Mouse (Mus musculus): Measurements from ENCODE around the gene Tbp. TPM values are rescaled to one million over a fixed set of nuclear protein-coding genes. Genes with fewer than 3 reads are reported as not detected.
"Not testable (repeated sequence)": the region's sequence is repeated elsewhere in the genome, so short reads cannot be mapped to it uniquely, and the experiment has no call there.

The Tbp gene
- polyA plus RNA-seq, 1 experiment from 2014 or later = 66.7 TPM

DNA sequence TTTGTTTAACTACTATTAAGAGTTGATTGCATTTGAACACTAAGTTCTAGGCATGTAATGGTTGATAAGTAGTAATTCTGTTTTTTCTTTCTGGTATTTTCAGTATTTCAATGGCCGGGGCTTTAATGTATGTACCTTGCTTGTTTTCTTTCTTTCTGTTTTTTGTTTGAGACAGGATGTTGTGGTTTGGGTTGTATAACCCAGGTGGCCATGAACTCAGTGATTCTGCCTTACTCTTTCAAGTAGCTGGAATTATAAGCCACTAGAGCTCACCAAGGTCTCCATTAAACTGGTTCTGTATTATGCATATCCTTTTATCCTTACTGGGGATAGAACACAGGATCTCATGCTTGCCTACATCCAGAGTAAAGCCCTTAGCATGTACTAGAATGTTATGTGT is 19.1 kb downstream of the Tbp start:
- no peak overlapping the region for H3K27ac ChIP-seq
- WGBS = 98% methylated on average over 1 of the region's 1 CpGs
- no peak overlapping the region for H3K4me3 ChIP-seq
- peaks cover 99% of the 10 kb centered on the region for H3K36me3 ChIP-seq
- no peaks in the 10 kb centered on the region for H3K27me3 ChIP-seq (ENCODE audit: low read depth, poor library complexity, severe bottlenecking)
- H3K4me1 ChIP-seq = no peaks in the 10 kb centered on the region
- no peak for DNase-seq (ENCODE audit: low spot score)
- no peaks in the 10 kb centered on the region for H3K9me3 ChIP-seq (replicated peaks)

GRCm38 (mm10) chr17:15526304-15526703 is 26.6 kb downstream of the Tbp start:
- Histone ChIP-seq H3K36me3 (peaks cover 45% of the 10 kb centered on the region), H3K4me3 (peak overlapping the region; percentile 80), H3K4me1 (peaks cover 11% of the 10 kb centered on the region), H3K9me3 (replicated peaks) (no peaks in the 10 kb centered on the region), H3K27me3 (ENCODE audit: low read depth, poor library complexity, severe bottlenecking) (no peaks in the 10 kb centered on the region), H3K27ac (peak overlapping the region; percentile 89)
- no peak for DNase-seq (ENCODE audit: low spot score)
- 20% methylated on average over 10 of the region's 10 CpGs for WGBS

- H3K27ac ChIP-seq = peak within 1 kb of the TSS; percentile 89
- H3K27me3 ChIP-seq (ENCODE audit: low read depth, poor library complexity, severe bottlenecking) = no peaks in the 10 kb centered on the region
- peaks cover 11% of the 10 kb centered on the region for H3K4me1 ChIP-seq
- no peaks in the 10 kb centered on the region for H3K9me3 ChIP-seq (replicated peaks)
- peak; percentile 99 for DNase-seq (ENCODE audit: low spot score)
- H3K36me3 ChIP-seq = peaks cover 36% of the 10 kb centered on the region
- peak within 1 kb of the TSS; percentile 80 for H3K4me3 ChIP-seq
- WGBS = 2% methylated on average over 55 of the region's 55 CpGs
These were observed 27.5 kb downstream of the Tbp start, which contains the start of gene Pdcd2 for GRCm38 (mm10) chr17:15526986-15527810. TSS of gene Pdcd2 (minus strand) at chr17:15527301.

DNA sequence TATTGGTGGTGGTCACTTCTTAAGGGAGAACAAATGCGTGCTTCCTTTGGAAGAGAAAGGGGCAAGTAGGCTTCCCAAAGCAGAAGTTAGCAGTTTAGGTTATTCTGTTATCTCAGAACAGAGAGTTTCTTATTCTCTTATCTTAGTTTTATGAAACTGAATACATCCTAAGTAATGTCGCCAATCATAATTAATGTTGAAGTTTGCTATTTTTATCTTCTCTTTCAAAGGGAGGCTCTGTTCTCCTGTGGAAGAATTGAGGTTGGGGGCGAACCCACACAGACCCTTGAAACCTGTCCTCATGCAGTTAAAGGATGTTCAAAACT is 28.1 kb downstream of the Tbp start:
- H3K4me1 ChIP-seq = peaks cover 11% of the 10 kb centered on the region
- peak overlapping the region; percentile 89 for H3K27ac ChIP-seq
- WGBS = 62% methylated on average over 3 of the region's 3 CpGs
- no peaks in the 10 kb centered on the region for H3K27me3 ChIP-seq (ENCODE audit: low read depth, poor library complexity, severe bottlenecking)
- no peak for DNase-seq (ENCODE audit: low spot score)
- H3K4me3 ChIP-seq = peak overlapping the region; percentile 80
- peaks cover 30% of the 10 kb centered on the region for H3K36me3 ChIP-seq
- H3K9me3 ChIP-seq (replicated peaks) = no peaks in the 10 kb centered on the region

DNA sequence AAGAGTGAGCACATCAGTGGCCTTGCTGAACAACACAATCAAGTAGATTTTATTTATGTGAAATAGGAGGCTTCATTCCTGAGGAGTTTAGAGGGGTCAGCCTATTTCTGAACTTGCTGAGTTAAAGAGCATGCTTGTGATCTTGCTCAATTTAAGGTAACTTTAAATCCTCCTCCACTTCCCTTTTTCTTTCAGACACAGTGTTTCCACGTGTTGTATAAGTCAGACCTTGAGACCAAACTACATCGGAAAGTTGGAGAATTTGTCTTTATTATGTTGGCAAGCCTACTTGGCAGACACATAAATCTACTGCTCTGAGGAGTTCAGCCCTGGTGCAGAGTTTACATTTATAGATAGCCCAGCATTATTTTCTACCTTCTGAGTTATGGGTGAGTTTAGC is 29.2 kb downstream of the Tbp start:
- no peaks in the 10 kb centered on the region for H3K9me3 ChIP-seq (replicated peaks)
- 83% methylated on average over 2 of the region's 2 CpGs for WGBS
- no peak overlapping the region for H3K27ac ChIP-seq
- DNase-seq (ENCODE audit: low spot score) = no peak
- peaks cover 19% of the 10 kb centered on the region for H3K36me3 ChIP-seq
- H3K4me3 ChIP-seq = no peak overlapping the region
- peaks cover 11% of the 10 kb centered on the region for H3K4me1 ChIP-seq
- H3K27me3 ChIP-seq (ENCODE audit: low read depth, poor library complexity, severe bottlenecking) = no peaks in the 10 kb centered on the region

- DNase-seq (ENCODE audit: low spot score) = peak; percentile 38
- peaks cover 7% of the 10 kb centered on the region for H3K27me3 ChIP-seq (ENCODE audit: low read depth, poor library complexity, severe bottlenecking)
- no peak overlapping the region for H3K27ac ChIP-seq
- no peak overlapping the region for H3K4me3 ChIP-seq
- H3K4me1 ChIP-seq = peaks cover 11% of the 10 kb centered on the region
- H3K9me3 ChIP-seq (replicated peaks) = no peaks in the 10 kb centered on the region
- WGBS = 10% methylated on average over 5 of the region's 5 CpGs
- H3K36me3 ChIP-seq = peaks cover 6% of the 10 kb centered on the region
These were observed 30.5 kb downstream of the Tbp start for GRCm38 (mm10) chr17:15530141-15530540.

DNA sequence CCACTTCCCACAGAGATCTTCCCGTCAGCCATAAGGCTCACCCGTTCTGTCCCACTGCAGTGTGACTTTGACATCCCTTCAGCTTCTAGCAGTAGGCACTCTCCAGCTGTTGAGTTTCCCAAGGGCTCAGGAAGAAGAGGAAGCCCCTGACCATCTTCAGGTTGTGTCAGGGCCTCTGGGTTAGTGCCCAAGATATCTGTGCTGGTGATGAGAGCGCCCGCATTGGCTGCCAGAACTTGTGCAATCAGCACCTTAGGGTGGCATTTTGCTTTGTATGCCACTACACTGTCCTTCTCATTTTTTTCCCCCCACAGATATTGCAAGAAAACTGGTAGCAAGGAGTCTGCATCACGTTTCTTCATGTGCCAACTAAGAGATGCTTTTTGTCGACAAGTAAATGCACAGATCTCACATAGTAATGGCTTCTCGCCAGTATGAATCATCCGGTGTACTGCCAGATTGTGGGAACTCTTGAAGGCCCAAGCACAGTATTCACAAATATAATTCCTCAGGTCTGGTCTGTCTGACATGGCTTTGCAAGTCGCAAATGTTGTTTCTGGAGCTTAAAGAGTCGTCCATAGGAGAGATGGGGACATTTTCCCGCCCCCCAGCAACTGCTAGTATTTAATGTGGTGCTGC is 35.6 kb downstream of the Tbp start:
- H3K36me3 ChIP-seq = no peaks in the 10 kb centered on the region
- H3K4me3 ChIP-seq = no peak overlapping the region
- H3K4me1 ChIP-seq = 0 out of 2 replicates have a peak, but pooled peaks cover 4% of the 10 kb centered on the region
- DNase-seq (ENCODE audit: low spot score) = no peak
- no peaks in the 10 kb centered on the region for H3K9me3 ChIP-seq (replicated peaks)
- no peak overlapping the region for H3K27ac ChIP-seq
- H3K27me3 ChIP-seq (ENCODE audit: low read depth, poor library complexity, severe bottlenecking) = peaks cover 38% of the 10 kb centered on the region
- 68% methylated on average over 11 of the region's 11 CpGs for WGBS

DNA sequence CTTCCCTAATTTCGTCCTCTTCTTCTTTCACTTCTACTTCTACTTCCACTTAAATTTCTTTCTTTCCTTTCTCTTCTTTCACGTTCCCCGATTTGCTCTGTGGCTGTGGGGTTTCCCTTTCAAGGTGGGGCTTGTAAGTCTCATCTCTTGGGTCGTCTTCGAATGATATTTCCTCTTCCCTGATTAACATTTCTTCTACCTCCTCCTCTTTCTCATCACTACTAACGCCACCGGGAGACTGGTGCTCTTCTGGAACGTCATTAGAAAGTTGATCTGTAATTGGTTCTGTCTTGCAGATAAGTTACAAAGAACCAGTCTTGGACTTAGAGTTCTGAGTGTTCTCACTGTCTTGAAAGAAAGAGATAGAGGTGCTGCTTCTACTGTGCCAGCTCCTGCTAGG is 36.3 kb downstream of the Tbp start:
- peak overlapping the region; percentile 60 for H3K4me3 ChIP-seq
- no peaks in the 10 kb centered on the region for H3K36me3 ChIP-seq
- no peaks in the 10 kb centered on the region for H3K9me3 ChIP-seq (replicated peaks)
- WGBS = 19% methylated on average over 8 of the region's 8 CpGs
- 0 out of 2 replicates have a peak, but pooled peaks cover 4% of the 10 kb centered on the region for H3K4me1 ChIP-seq
- DNase-seq (ENCODE audit: low spot score) = no peak
- peaks cover 38% of the 10 kb centered on the region for H3K27me3 ChIP-seq (ENCODE audit: low read depth, poor library complexity, severe bottlenecking)
- H3K27ac ChIP-seq = no peak overlapping the region

DNA sequence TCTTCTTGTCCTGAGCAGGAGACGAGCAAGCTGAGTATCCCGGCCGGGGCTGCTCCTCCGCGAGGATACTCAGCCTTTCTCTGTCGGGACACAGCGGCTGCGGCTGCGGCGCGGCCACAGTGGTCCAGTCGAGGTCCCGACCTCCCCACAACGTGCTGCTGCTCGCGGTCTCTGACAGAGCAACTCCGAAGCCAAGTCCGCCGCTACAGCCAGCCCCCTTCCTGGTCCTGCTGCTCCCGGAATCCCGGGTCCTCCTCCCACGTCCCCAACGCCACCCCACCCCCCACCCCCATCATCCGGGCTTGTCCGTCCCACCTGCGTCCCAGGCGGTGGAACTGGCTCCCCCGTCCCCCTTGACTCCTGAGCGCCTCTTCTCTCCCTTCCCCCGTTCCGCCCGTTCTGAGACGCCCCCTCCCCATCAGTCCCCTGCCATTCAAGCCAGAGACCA is 36.8 kb downstream of the Tbp start:
- H3K4me3 ChIP-seq = peak overlapping the region; percentile 60
- H3K27me3 ChIP-seq (ENCODE audit: low read depth, poor library complexity, severe bottlenecking) = peaks cover 38% of the 10 kb centered on the region
- WGBS = 1% methylated on average over 33 of the region's 33 CpGs
- DNase-seq (ENCODE audit: low spot score) = peak; percentile 61
- H3K36me3 ChIP-seq = no peaks in the 10 kb centered on the region
- H3K27ac ChIP-seq = peak overlapping the region; percentile 56; the same call in 1 of the 2 replicates
- 0 out of 2 replicates have a peak, but pooled peaks cover 4% of the 10 kb centered on the region for H3K4me1 ChIP-seq
- no peaks in the 10 kb centered on the region for H3K9me3 ChIP-seq (replicated peaks)

DNA sequence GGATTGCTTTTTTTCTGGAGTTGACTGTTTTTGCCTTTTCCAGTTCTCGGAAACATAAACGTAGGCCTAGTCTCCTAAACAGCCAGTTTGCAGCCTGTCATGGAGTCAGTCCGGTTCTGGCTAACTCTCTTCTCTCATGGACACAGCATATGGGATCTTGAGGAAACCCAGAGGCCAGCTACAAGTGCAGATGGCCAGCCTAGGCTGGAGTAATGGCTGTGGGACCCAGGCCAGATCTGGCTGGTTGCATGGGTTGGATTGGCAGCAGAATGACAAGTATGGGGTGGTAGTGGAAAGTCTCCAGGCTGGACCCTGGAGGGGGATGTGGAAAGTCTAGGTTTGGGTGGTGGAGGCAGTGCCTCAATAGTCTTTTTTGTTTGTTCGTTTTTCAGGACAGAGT is 40.6 kb downstream of the Tbp start:
- H3K9me3 ChIP-seq (replicated peaks) = no peaks in the 10 kb centered on the region
- DNase-seq (ENCODE audit: low spot score) = no peak
- no peak overlapping the region for H3K4me3 ChIP-seq
- no peaks in the 10 kb centered on the region for H3K36me3 ChIP-seq
- peaks cover 29% of the 10 kb centered on the region for H3K27me3 ChIP-seq (ENCODE audit: low read depth, poor library complexity, severe bottlenecking)
- 80% methylated on average over 4 of the region's 4 CpGs for WGBS
- H3K27ac ChIP-seq = no peak overlapping the region
- H3K4me1 ChIP-seq = 0 out of 2 replicates have a peak, but pooled peaks cover 4% of the 10 kb centered on the region

DNA sequence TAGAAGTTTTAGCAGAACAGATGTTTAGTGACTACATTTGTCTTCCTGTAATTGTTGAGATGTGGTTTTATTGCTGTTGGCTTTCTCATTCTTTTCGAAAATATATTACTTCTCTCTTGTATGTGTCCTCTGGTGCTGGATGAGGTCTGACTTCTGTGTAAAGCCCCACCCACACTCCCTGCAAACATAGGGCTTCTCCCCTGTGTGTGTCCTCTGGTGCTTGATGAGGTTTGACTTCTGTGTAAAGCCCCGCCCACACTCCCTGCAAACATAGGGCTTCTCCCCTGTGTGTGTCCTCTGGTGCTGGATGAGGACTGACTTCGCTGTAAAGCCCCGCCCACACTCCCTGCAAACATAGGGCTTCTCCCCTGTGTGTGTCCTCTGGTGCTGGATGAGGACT is 44.2 kb downstream of the Tbp start:
- not testable (repeated sequence) for H3K4me3 ChIP-seq; H3K36me3 ChIP-seq; H3K4me1 ChIP-seq; H3K27me3 ChIP-seq (ENCODE audit: low read depth, poor library complexity, severe bottlenecking); DNase-seq (ENCODE audit: low spot score); H3K27ac ChIP-seq; H3K9me3 ChIP-seq (replicated peaks)
- 67% methylated on average over 4 of the region's 4 CpGs for WGBS

GRCm38 (mm10) chr17:15546440-15546839 is 46.8 kb downstream of the Tbp start:
- 80% methylated on average over 4 of the region's 4 CpGs for WGBS
- Histone ChIP-seq H3K27ac (no peak overlapping the region), H3K27me3 (ENCODE audit: low read depth, poor library complexity, severe bottlenecking) (no peaks in the 10 kb centered on the region), H3K4me3 (no peak overlapping the region), H3K36me3 (no peaks in the 10 kb centered on the region), H3K4me1 (peaks cover 3% of the 10 kb centered on the region; the same call in 1 of the 2 replicates), H3K9me3 (replicated peaks) (no peaks in the 10 kb centered on the region)
- DNase-seq (ENCODE audit: low spot score) = no peak

DNA sequence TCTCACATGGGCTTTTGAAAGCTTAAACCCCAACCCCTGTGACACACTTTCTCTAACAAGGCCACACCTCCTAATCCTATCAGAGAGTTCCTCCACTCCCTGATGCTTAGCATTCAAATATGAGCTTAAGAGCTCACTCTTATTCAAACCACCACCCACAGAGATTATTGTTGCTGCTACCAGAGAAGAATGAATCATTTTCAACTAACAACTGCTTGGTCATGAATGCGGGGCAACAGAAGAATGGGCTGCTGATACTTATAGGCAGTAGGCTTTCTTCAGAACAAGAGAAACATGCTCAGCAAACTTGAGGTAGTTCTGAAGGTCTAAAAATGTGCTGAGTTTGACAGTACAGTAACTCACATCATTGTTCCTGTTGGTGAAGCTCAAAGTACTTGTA is 50.0 kb downstream of the Tbp start:
- H3K9me3 ChIP-seq (replicated peaks) = no peaks in the 10 kb centered on the region
- no peaks in the 10 kb centered on the region for H3K36me3 ChIP-seq
- WGBS = 52% methylated on average over 1 of the region's 1 CpGs
- H3K27me3 ChIP-seq (ENCODE audit: low read depth, poor library complexity, severe bottlenecking) = no peaks in the 10 kb centered on the region
- no peak for DNase-seq (ENCODE audit: low spot score)
- H3K4me3 ChIP-seq = no peak overlapping the region
- peaks cover 3% of the 10 kb centered on the region; the same call in 1 of the 2 replicates for H3K4me1 ChIP-seq
- no peak overlapping the region for H3K27ac ChIP-seq

All from limb, embryonic 10.5 days (tissue).